Mouse (Mus musculus): ENCODE results near the gene Galnt7. TPM values are rescaled to one million over a fixed set of nuclear protein-coding genes. Genes with fewer than 3 reads are reported as not detected.

Galnt7 gene
- polyA plus RNA-seq, 1 experiment from 2014 or later = 6.4 TPM

DNA sequence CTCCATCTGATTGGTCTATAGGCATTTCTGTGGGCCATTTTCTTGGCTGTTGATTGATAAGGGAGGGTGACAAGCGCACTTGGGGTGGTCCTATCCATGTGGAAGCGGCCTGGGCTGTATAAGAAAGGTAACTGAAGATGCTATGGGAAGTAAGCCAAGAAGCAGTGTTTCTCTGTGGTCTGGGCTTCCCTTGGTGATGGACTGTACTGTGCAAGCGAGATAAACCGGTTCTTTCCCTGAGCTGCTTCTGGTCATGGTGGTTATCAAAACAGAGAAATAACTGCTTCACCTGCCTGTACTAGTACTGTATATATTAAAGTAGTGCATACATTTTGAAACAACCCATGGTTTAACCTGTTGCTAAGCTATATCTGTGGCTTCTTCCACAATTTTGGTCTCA, 161.0 kb downstream of the Galnt7 start:
- no peak overlapping the region for H3K4me3 ChIP-seq (replicated peaks)
- no peak overlapping the region for H3K27ac ChIP-seq
- ATAC-seq (ENCODE audit: low read depth) (no peak), DNase-seq (no peak)
- 45% methylated on average over 4 of the region's 4 CpGs for WGBS (ENCODE audit: insufficient replicate concordance)
- no peak overlapping the region for H3K9ac ChIP-seq
- peaks cover 27% of the 10 kb centered on the region for H3K4me1 ChIP-seq (replicated peaks)
- H3K36me3 ChIP-seq = no peaks in the 10 kb centered on the region
- no peaks in the 10 kb centered on the region for H3K9me3 ChIP-seq (replicated peaks)
- H3K27me3 ChIP-seq = no peaks in the 10 kb centered on the region
- no peak overlapping the region for H3K4me2 ChIP-seq

DNA sequence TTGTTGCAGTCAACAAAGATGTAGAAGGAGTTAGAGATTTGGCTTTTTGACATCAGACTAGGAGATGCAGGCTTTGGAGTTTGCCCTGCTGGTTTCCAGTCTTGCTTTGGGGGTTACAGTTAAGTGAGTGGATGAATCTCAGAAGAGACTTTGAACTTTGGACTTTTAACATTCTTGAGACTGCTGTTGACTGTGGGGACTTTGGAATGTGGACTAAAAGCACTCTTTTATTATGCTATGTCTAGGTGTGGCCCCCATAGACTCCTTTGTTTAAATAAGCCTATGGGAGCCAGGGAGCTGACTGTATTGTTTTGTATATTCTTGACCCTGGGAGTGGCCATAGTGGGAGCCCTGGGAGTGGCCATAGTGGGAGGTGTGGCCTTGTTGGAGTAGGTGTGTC, 162.9 kb downstream of the Galnt7 start:
- Histone ChIP-seq H3K9me3 (replicated peaks) (no peaks in the 10 kb centered on the region), H3K4me3 (replicated peaks) (no peak overlapping the region), H3K9ac (no peak overlapping the region), H3K27ac (0 out of 2 replicates have a peak overlapping the region, but pooled peaks have one; percentile 32), H3K4me2 (no peak overlapping the region), H3K27me3 (no peaks in the 10 kb centered on the region), H3K4me1 (replicated peaks) (peaks cover 40% of the 10 kb centered on the region), H3K36me3 (no peaks in the 10 kb centered on the region)
- ATAC-seq (ENCODE audit: low read depth) = no peak
- no peak for DNase-seq

DNA sequence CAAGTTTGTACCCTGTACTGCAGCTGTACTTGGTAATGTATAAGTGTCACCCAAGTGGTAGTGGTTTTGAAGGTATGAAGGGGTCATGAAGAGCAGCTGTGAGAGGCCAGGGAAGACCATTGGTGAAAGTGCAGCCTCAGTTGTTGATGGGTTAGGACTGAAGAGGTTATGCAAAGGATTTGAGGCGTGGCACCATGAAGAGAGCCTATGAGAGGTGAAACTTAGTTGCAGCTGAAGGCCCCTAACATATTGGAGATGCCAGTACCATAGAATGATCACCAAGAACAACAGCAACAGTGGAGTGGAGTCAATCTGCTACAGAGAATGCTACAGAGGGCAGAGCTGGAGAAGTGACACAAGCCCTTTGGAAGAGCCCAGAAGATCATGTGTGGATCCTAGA, 163.5 kb downstream of the Galnt7 start:
- WGBS (ENCODE audit: insufficient replicate concordance) = 71% methylated on average over 1 of the region's 1 CpGs
- DNase-seq (no peak), ATAC-seq (ENCODE audit: low read depth) (no peak)
- Histone ChIP-seq H3K9ac (0 out of 2 replicates have a peak overlapping the region, but pooled peaks have one; percentile 43), H3K27me3 (no peaks in the 10 kb centered on the region), H3K36me3 (no peaks in the 10 kb centered on the region), H3K4me2 (no peak overlapping the region), H3K27ac (0 out of 2 replicates have a peak overlapping the region, but pooled peaks have one; percentile 32), H3K9me3 (replicated peaks) (no peaks in the 10 kb centered on the region), H3K4me1 (replicated peaks) (peaks cover 40% of the 10 kb centered on the region), H3K4me3 (replicated peaks) (no peak overlapping the region)

DNA sequence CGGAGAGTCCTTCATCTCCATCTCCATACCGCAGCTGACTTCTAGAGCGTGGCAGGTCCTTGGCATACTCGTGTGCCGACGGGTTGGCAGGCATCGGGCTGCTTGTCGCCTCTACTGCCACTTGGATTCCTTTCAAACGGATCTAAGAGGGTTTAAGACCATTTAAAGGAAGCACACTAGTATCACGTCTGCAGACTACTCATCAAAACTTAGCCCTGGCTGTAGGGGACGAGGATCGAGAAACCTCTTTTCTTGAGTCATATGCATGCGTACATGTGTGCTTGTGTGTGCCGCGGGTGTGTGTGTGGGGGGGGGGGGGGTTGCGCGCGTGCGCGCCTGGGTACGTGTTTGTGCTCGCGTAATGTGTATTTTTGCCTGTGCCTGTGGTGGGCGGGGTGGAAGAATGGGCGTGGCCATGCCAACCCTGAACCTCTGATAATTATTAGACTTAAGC, 164.5 kb downstream of the Galnt7 start:
- H3K27me3 ChIP-seq = no peaks in the 10 kb centered on the region
- WGBS (ENCODE audit: insufficient replicate concordance) = 0% methylated on average over 25 of the region's 25 CpGs
- H3K4me2 ChIP-seq = peak overlapping the region; percentile 92
- no peaks in the 10 kb centered on the region for H3K9me3 ChIP-seq (replicated peaks)
- H3K27ac ChIP-seq = peak overlapping the region; percentile 93
- no peaks in the 10 kb centered on the region for H3K36me3 ChIP-seq
- H3K4me3 ChIP-seq (replicated peaks) = peak overlapping the region; percentile 95
- H3K9ac ChIP-seq = peak overlapping the region; percentile 80
- DNase-seq = peak; percentile 75
- peak; percentile 38; the same call in 1 of the 2 replicates for ATAC-seq (ENCODE audit: low read depth)
- H3K4me1 ChIP-seq (replicated peaks) = peaks cover 40% of the 10 kb centered on the region

GRCm38 (mm10) chr8:57487441-57488155, 165.2 kb downstream of the Galnt7 start, which contains the start of gene Sap30:
Gene Sap30, minus strand, starts transcription at chr8:57487860.
- H3K9ac ChIP-seq = peak within 1 kb of the TSS; percentile 91
- WGBS (ENCODE audit: insufficient replicate concordance) = under 1% methylated on average over 66 of the region's 66 CpGs
- H3K4me3 ChIP-seq (replicated peaks) = peak within 1 kb of the TSS; percentile 95

DNA sequence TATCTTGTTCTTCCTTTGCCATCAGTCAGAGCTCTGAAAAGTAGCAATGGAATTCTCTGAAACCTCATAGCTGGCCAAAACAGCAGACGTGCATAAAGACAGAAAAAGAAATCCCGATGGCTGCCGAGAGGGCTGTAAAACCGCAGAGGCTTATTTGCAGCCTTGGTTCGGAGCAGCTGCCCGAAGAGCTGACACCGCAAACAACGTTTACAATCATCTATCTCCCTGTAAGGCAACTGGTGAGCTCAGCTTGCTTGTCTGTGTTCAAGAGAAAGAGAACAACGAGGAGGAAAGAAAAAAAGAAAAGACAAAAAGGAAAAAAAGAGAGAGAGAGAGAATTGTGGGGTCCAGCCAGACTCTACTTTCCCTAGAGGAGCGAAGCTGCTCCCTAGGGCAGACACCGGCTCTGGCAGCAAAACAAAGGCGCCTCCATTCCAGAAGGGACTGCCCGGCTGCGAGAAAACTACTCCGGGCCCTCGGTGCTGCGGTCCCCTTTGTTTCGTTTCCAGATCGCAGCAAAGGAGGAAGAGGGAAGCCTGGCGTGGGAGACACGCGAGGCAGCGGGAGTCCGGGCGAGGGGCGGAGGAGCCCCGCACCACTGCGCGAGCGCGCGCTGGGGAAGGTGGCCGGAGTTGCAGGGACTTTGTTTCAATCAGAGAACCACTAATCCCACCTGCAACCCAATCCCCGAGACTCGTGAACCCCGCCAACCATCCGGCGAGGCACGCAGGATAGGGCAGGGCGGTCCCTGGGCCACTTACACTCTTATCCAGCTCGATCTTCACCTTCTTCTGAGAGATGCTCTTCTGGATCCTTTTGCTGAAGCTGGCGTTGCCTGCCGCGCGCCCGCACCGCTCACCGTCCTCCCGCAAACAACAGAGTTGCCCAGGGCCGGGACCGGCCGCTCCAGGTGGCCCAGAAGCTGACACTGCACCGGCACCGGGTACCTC, 166.1 kb downstream of the Galnt7 start:
- H3K27me3 ChIP-seq = no peaks in the 10 kb centered on the region
- peak overlapping the region; percentile 98 for H3K4me2 ChIP-seq
- H3K9ac ChIP-seq = peak overlapping the region; percentile 91
- under 1% methylated on average over 54 of the region's 54 CpGs for WGBS (ENCODE audit: insufficient replicate concordance)
- DNase-seq = peak; percentile 41
- H3K4me1 ChIP-seq (replicated peaks) = peaks cover 36% of the 10 kb centered on the region
- no peaks in the 10 kb centered on the region for H3K9me3 ChIP-seq (replicated peaks)
- H3K27ac ChIP-seq = peak overlapping the region; percentile 83
- H3K36me3 ChIP-seq = peaks cover 8% of the 10 kb centered on the region
- peak; percentile 58 for ATAC-seq (ENCODE audit: low read depth)
- peak overlapping the region; percentile 95 for H3K4me3 ChIP-seq (replicated peaks)

More at GRCm38 (mm10) chr8:57487441-57488155, 165.2 kb downstream of the Galnt7 start, which contains the start of gene Sap30:
- no peaks in the 10 kb centered on the region for H3K27me3 ChIP-seq
- peak; percentile 96 for ATAC-seq (ENCODE audit: low read depth)
- H3K4me2 ChIP-seq = peak within 1 kb of the TSS; percentile 98
- DNase-seq = peak; percentile 98
- H3K9me3 ChIP-seq (replicated peaks) = no peaks in the 10 kb centered on the region
- H3K36me3 ChIP-seq = peaks cover 2% of the 10 kb centered on the region; the same call in 1 of the 2 replicates
- H3K4me1 ChIP-seq (replicated peaks) = peaks cover 40% of the 10 kb centered on the region
- H3K27ac ChIP-seq = peak within 1 kb of the TSS; percentile 93

DNA sequence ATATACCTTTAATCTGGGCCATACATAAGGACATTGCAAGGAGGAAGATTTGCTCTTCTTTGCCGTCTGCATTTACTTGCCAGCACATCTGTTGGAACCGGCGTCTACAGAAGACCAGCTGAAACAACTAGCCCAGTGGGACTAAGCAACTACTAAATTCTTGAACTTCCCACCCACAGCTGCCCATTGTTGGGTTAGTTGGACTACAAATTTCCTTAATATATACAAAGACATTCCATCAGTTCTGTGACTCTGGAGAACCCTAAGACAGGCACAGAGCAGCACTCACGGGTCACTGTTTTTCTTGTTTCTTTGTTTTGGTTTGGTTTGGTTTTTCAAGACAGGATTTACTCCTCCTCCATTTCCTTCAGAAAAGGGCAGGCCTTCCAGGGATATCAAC, 172.2 kb downstream of the Galnt7 start:
- DNase-seq = no peak
- WGBS (ENCODE audit: insufficient replicate concordance) = 63% methylated on average over 4 of the region's 4 CpGs
- Histone ChIP-seq H3K36me3 (peaks cover 8% of the 10 kb centered on the region), H3K27ac (no peak overlapping the region), H3K9ac (no peak overlapping the region), H3K27me3 (no peaks in the 10 kb centered on the region), H3K9me3 (replicated peaks) (no peaks in the 10 kb centered on the region), H3K4me2 (no peak overlapping the region), H3K4me1 (replicated peaks) (peaks cover 1% of the 10 kb centered on the region), H3K4me3 (replicated peaks) (no peak overlapping the region)
- no peak for ATAC-seq (ENCODE audit: low read depth)

DNA sequence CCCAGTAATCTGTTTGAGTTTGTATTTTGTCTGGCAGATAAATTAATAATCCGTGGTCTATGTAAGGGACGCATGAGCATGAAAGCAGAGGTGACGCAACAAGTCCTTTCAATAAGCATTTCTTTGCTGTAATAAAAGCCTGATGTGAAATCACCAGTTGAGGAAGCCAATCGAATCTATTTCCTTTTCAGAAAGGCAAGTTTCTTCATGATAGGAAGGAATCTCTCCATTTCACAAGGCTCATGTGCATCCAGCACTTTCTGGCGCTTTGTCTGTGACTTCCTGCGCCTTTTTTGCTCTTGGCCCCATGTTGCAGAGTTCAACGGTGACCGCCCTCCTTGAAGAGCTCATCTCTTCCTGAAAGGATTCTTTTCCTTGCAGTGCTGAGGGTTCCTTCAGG, 173.1 kb downstream of the Galnt7 start:
- H3K4me1 ChIP-seq (replicated peaks) = no peaks in the 10 kb centered on the region
- no peak overlapping the region for H3K4me2 ChIP-seq
- no peaks in the 10 kb centered on the region for H3K9me3 ChIP-seq (replicated peaks)
- peaks cover 8% of the 10 kb centered on the region for H3K36me3 ChIP-seq
- WGBS (ENCODE audit: insufficient replicate concordance) = 81% methylated on average over 8 of the region's 8 CpGs
- no peaks in the 10 kb centered on the region for H3K27me3 ChIP-seq
- H3K27ac ChIP-seq = no peak overlapping the region
- no peak for DNase-seq
- no peak overlapping the region for H3K9ac ChIP-seq
- no peak overlapping the region for H3K4me3 ChIP-seq (replicated peaks)
- no peak for ATAC-seq (ENCODE audit: low read depth)

DNA sequence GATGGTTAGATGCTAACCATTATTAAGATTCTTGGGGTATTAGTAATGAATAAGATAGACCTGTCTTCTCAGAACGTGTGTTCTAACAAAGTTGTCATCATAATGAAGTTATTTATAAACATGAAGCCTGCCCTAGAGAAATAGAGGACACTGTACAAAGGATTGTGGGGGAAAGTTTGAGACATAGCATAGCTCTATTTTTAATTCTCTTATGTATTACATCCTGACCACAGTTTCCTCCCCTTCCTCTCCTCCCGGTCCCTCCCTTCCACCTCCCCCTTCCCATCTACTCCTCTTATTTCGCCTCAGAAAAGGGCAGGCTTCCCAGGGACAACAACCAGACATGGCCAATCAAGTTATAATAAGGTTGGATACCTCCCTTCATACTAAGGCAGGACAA, 174.4 kb downstream of the Galnt7 start:
- DNase-seq = no peak
- Histone ChIP-seq H3K4me2 (no peak overlapping the region), H3K27ac (no peak overlapping the region), H3K9ac (no peak overlapping the region), H3K27me3 (no peaks in the 10 kb centered on the region), H3K4me3 (replicated peaks) (no peak overlapping the region), H3K36me3 (peaks cover 8% of the 10 kb centered on the region), H3K4me1 (replicated peaks) (no peaks in the 10 kb centered on the region), H3K9me3 (replicated peaks) (no peaks in the 10 kb centered on the region)
- ATAC-seq (ENCODE audit: low read depth) = no peak
- WGBS (ENCODE audit: insufficient replicate concordance) = 31% methylated on average over 3 of the region's 3 CpGs

Measured in liver, embryonic 13.5 days (tissue).